Mouse (Mus musculus) left cerebral cortex, adult 2 months (tissue): Measurements from ENCODE around the gene Med15. TPM values are rescaled to one million over a fixed set of nuclear protein-coding genes. Genes with fewer than 3 reads are reported as not detected.

Experiments
- DNase-seq, 2 experiments: peaks; one replicate each; pipeline ENCODE4 v3.0.0; 2021 to 2022; ENCODE audit warnings: low spot score in 2 of 2, mixed read lengths in 1 of 2; ENCODE audit errors: extremely low spot score in 1 of 2
- H3K27ac ChIP-seq: fragments of 200-600 bp; 2 replicates; pipeline ENCODE4 v1.8.1; 2022
- H3K4me3 ChIP-seq: fragments of 200-600 bp; 2 replicates; pipeline ENCODE4 v1.8.1; 2022
- CTCF ChIP-seq: fragments of 200-600 bp; IDR thresholded peaks from 2 replicates; pipeline ENCODE4 v1.8.1; 2022; ENCODE audit warnings: antibody characterized with exemption, mild to moderate bottlenecking, moderate library complexity
- intact Hi-C: fragments of 180-260 bp; cut with DNase I; formaldehyde crosslinking; loops from one replicate; pipeline ENCODE4 v1.15.1; 2025
- total RNA-seq, 2 experiments: library from RNA; stranded (reverse); gene quantifications; 2 replicates each; pipeline ENCODE4 v1.2.3; 2021

Gene Med15
- total RNA-seq, 2 experiments from 2014 or later: 76.9 to 83.4 TPM

DNA sequence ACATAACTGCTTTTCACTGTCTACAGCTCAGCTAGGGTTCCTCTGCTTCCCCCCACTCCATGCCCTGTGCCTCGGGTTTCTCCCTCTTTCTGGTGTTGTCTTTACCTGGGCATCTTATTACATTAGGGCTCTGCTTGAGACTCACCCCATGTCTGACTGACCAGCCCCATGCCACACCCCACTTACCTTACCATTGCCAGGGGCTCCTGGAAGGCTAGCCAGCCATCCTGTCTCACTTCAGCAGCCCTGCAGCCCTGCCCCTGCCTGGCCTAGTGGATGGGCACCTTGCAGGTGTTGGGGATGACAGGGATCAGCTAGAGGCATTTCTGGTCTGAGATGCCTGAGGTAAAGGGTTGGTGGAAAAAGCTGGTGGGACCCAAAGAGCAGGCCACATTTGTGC lies 85.5 kb downstream of the Med15 start:
- Histone ChIP-seq H3K27ac (no peak overlapping the region), H3K4me3 (peak overlapping the region; percentile 58)
- intact Hi-C loops: loop anchor here (5.0 kb wide), 1 partner anchor 160 kb away; no protein-coding TSS in a partner anchor
- TF ChIP-seq CTCF: no peak
- DNase-seq: no peak

GRCm38 (mm10) chr16:17646310-17647114 lies 86.2 kb downstream of the Med15 start, which contains the start of gene Ccdc74a:
Ccdc74a (plus strand) TSS chr16:17646470.
- peak within 1 kb of the TSS; percentile 64 for H3K27ac ChIP-seq
- intact Hi-C loops: loop anchor here (5.0 kb wide), 1 partner anchor 161 kb away; no protein-coding TSS in a partner anchor
- peak; percentile 81 for DNase-seq
- no peak for TF ChIP-seq CTCF
- H3K4me3 ChIP-seq: peak within 1 kb of the TSS; percentile 58

GRCm38 (mm10) chr16:17643437-17643990 lies 89.2 kb downstream of the Med15 start:
- intact Hi-C loops: no loop called here
- Histone ChIP-seq H3K27ac (no peak overlapping the region), H3K4me3 (no peak overlapping the region)
- TF ChIP-seq CTCF: no peak
- no peak for DNase-seq

- TF ChIP-seq CTCF: no peak
- intact Hi-C loops: no loop called here
- no peak overlapping the region for H3K27ac ChIP-seq
- no peak overlapping the region for H3K4me3 ChIP-seq
- DNase-seq: no peak
These were observed 90.4 kb downstream of the Med15 start for GRCm38 (mm10) chr16:17642311-17642710.

DNA sequence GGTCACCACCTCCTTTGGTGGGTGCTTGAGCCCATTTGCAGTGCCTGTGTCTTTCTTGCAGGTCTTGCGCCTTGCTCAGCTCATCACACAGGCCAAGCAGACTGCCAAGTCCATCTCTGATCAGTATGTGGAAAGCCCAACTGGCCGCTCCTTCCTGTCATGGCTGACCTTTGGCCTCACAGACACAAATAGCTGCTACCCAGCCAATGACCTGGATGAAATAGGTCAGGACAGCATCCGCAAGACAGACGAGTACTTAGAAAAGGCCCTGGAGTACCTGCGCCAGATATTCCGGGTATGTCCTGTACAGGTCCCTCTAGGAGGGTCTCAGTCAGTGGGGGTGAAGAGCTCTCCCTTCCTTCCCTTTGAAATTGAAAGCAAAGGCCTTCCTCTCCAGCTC lies 91.4 kb downstream of the Med15 start:
- no peak for TF ChIP-seq CTCF
- Histone ChIP-seq H3K27ac (no peak overlapping the region), H3K4me3 (no peak overlapping the region)
- no peak for DNase-seq
- intact Hi-C loops: no loop called here

- intact Hi-C loops: no loop called here
- no peak for TF ChIP-seq CTCF
- H3K4me3 ChIP-seq: no peak overlapping the region
- no peak overlapping the region for H3K27ac ChIP-seq
- no peak for DNase-seq
These were observed 92.0 kb downstream of the Med15 start for GRCm38 (mm10) chr16:17640706-17641105.

GRCm38 (mm10) chr16:17639951-17640350 lies 92.7 kb downstream of the Med15 start:
- intact Hi-C loops: no loop called here
- Histone ChIP-seq H3K27ac (no peak overlapping the region), H3K4me3 (no peak overlapping the region)
- no peak for DNase-seq
- no peak for TF ChIP-seq CTCF

- H3K4me3 ChIP-seq: no peak overlapping the region
These were observed 93.6 kb downstream of the Med15 start for GRCm38 (mm10) chr16:17639081-17639480.

DNA sequence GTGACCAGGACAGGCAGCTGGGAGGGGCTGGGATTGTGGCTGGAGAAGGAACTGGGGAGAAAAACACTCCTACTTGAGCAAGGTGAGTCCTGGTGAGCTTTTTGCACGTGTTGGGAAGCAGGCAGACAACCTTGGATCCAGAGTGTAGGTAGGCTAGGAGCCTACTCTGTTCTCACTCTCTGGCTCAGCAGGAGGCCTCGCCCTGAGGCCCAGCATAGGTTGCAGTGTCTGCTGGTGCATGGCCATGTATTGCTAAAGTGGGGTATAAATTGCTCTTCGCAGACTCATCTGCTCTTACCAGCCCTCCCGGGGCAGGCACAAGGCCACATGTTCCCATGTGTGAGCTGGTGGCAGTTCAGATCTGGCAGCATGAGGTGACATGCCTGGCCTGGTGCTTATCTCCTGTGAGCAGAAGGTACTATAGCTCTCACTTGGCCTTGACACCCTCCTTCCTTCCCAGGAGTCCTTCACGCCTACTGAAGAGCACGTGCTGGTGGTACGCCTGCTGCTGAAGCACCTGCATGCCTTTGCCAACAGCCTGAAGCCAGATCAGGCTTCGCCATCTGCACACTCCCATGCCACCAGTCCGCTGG lies 94.6 kb downstream of the Med15 start:
- intact Hi-C loops: no loop called here
- no peak for DNase-seq
- TF ChIP-seq CTCF: no peak
- H3K4me3 ChIP-seq: no peak overlapping the region
- no peak overlapping the region for H3K27ac ChIP-seq

More at GRCm38 (mm10) chr16:17639081-17639480, 93.6 kb downstream of the Med15 start:
- intact Hi-C loops: no loop called here
- H3K27ac ChIP-seq: no peak overlapping the region
- no peak; the same call in 1 of the 2 replicates for TF ChIP-seq CTCF
- DNase-seq: no peak

DNA sequence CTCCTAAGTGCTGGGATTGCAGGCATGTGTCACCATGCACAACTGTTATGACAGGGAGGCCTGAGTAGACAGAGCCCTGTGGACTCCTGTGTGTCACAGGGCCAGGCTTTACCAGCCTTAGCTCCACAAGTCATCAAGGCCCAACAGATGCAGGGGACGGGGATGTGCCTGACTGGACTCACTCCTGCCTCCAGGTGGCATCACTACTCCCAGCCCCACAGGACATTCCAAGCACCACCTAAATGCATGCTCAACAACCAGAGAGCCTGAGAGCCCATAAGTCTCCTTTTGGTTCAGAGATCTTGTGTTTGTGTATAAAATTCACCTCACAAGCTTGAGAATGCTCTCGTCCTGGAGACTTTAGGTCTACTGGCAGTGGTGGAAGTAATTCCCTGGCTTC lies 95.1 kb downstream of the Med15 start:
- no peak overlapping the region for H3K4me3 ChIP-seq
- DNase-seq: no peak
- intact Hi-C loops: no loop called here
- TF ChIP-seq CTCF: peak; percentile 16
- no peak overlapping the region for H3K27ac ChIP-seq

- Histone ChIP-seq H3K27ac (no peak overlapping the region), H3K4me3 (no peak overlapping the region)
- DNase-seq: no peak
- intact Hi-C loops: no loop called here
- no peak for TF ChIP-seq CTCF
These were observed 95.8 kb downstream of the Med15 start for GRCm38 (mm10) chr16:17636904-17637303.

- DNase-seq: no peak
These were observed 99.1 kb downstream of the Med15 start for GRCm38 (mm10) chr16:17633481-17634181.

More at GRCm38 (mm10) chr16:17633481-17634181, 99.1 kb downstream of the Med15 start:
- intact Hi-C loops: no loop called here
- TF ChIP-seq CTCF: peak; percentile 44
- Histone ChIP-seq H3K4me3 (no peak overlapping the region), H3K27ac (no peak overlapping the region)
